Mouse (Mus musculus): Measurements from ENCODE around the gene Efcab10.

Efcab10 gene

GRCm38 (mm10) chr12:33394804-33395623, at the start of gene Efcab10:
Efcab10 (plus strand) TSS chr12:33394854.
- DNase-seq (ENCODE audit: low spot score in 2 of 2), result peak; percentile 59 to 77

DNA sequence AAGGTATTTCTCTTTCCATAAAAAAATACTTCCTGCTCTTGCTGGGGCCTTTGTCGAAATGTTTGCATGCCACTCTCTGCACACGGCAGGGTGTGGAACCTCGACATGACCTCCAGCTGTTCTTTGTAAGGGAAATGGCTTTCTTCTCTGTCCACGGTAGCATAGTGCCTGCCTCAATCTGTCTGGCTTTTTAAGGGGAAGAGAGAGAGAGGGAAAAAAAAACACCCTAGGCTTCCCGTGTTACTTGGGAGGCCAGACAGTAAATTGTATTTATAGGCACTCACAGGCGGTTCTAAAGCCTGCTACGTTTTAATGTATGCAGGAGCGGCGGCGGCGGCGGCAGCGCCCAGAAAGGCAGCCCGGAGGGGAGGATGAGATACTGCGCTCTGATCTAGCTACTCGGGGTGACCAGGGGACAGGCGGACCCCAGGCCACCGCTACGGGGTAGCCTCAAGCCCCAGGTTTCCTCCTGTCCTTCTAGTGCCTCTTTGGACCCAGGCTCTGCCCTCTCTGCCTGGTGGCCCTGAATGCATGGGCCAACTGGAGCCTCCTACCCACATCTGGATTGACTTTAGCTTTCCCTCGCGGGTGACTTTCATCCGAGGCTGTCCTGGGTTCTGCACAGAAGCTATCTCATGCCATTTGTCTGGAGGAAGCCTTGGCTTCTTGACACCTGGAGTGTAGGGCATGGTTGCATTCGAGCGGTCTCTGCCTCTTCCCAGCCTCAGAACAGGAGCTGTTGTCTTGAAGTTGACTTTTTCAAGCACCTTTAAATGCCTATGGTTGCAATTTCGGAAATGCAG, 49.5 kb upstream of the Efcab10 start:
- DNase-seq (ENCODE audit: low spot score in 2 of 2), result peak; percentile 56 to 61

GRCm38 (mm10) chr12:33345773-33346435, 48.8 kb upstream of the Efcab10 start:
- DNase-seq (ENCODE audit: low spot score in 2 of 2), result no peak

DNA sequence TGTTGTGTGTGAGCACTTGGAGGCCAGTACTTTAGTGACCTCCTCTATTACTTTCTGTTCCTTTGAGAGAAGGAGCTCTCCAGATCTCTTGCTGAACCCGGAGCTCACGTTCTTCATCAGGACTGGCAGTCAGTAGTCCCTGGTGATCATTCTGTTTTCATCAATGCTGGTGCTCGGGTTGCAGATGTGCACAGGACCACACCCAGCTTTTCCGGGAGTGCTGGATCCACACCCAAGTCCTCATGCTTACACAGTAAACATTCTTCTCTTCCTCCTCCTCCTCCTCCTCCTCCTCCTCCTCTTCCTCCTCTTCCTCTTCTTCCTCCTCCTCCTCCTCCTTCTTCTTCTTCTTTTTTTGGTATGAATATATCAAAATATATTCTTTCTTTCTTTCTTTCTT, 42.0 kb upstream of the Efcab10 start:
- no peak for DNase-seq (ENCODE audit: low spot score in 2 of 2)

DNA sequence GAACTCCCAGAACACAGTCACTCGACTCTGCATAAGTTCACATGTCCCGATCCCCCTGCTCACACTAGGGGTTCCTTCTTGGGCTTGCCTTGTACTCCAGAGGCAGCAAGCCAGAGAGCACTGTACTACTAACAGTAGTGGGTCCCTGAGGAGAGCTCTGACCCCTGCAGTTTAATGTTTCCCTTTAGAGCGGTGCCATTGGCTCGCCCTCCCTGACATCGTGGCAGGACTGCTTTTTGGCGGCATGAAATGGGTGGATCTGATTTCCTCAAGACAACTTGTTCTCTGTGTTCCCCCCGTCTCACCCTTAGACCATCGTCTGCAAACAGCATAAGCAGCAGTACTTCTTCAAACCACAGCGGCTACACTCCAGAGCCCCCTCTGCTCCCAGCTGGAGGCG, 36.3 kb upstream of the Efcab10 start:
- DNase-seq (ENCODE audit: low spot score in 2 of 2), result no peak

DNA sequence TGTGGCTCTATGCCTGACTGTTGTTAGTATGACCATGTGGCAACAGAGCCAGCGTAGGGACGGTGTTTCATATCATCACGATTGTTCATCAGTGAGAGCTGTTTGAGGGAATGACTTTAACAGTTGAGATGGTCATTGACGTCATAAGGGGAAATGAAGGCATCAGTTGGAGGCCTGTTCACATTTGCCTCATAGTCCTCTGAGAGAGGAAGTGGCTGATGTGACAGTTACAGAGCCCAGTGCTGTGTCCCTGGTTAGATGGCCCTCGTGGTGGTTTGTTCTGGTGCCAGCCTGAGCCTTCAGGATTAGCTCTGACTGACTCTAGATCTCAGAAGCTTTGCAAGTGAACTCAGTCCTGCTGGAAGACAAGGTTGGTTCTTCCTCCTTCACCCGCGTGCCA, 35.4 kb upstream of the Efcab10 start:
- DNase-seq (ENCODE audit: low spot score in 2 of 2), result no peak

GRCm38 (mm10) chr12:33359878-33360482, 34.7 kb upstream of the Efcab10 start:
- DNase-seq (ENCODE audit: low spot score in 2 of 2), result peak; percentile 30 to 49

DNA sequence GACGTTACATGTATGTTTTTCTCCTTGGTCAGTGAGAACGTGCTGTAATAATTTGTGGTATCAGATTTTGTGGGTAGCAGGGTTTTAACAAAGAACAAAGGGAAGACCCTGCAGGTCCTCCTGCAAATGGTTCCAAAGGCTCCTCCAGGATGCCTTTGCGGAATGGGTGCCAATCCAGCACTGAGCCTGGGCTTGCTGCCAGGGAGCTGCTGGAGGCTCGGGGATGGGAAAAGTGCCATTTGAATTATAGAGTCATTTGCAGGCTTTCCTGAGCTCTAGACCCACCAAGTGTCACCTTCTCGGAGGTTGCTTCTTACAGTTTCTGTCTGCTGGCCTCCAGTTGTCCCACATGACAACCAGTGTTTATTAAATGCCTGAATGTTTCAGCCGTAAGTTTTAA, 33.9 kb upstream of the Efcab10 start:
- peak; percentile 81 for DNase-seq (ENCODE audit: low spot score in 2 of 2)

DNA sequence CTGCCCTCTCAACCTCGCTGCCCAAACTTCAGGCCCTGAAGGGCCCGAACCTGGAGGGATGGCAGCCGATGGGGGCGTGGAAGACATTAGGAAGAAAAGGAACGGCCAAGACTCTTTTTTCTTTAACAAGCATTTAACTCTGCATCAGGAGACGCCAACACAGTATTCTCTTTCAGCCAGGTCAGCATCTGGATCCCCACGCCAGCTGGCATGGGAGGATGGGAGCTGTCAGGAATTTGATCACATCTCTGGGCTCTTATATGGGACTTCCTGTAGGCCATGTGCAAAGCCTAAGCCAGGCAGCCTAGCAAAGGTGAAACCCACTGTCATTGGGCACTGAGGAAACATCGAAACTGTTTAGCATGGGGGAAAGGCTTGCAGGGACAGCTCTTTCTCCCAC, 30.1 kb upstream of the Efcab10 start:
- no peak for DNase-seq (ENCODE audit: low spot score in 2 of 2)

DNA sequence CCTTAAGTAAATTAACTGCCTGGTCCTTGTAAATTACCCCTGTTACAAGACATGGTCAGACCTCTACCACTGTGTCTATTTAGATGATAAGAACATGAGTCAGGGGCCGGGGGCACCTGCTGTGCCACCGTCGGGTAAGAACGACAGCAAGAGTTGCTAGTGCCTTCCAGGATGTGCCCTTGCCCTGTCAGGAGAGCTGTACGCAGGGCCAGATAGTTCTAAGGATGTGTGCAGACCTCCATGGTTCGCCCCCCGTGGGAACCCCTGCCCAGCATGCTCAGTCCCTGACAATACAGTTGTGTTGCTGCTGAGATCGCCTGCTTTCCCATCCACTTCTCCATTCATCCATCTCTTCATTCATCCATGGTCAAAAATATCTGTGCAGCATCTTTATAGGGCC, 29.5 kb upstream of the Efcab10 start:
- DNase-seq (ENCODE audit: low spot score in 2 of 2), result no peak

DNA sequence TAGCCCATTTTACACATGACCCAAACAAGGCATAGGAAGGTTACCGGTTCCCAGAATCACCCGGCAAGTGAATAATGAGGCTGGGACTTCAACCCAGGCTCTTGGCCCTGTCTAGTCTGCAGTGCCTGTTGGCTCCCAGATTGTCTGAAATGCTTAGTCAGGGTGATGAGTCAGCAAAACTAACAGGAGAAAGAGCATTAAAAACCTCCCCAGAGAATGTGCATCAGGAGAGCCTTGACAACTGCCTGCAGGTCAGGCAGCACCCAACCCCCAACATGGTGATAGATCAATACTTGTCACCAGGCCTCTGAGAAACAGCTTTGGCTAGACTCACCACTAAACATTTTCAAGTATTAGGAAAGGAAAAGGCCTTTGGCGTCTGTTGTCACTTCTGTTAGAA, 25.1 kb upstream of the Efcab10 start:
- DNase-seq (ENCODE audit: low spot score in 2 of 2), result no peak

GRCm38 (mm10) chr12:33379624-33380445, 14.8 kb upstream of the Efcab10 start:
- DNase-seq (ENCODE audit: low spot score in 2 of 2), result peak; percentile 71 to 80

GRCm38 (mm10) chr12:33388842-33389241, 5.8 kb upstream of the Efcab10 start:
- DNase-seq (ENCODE audit: low spot score in 2 of 2), result peak; percentile 85 to 86

GRCm38 (mm10) chr12:33390844-33391560, 3.7 kb upstream of the Efcab10 start:
- DNase-seq (ENCODE audit: low spot score in 2 of 2), result no peak

DNA sequence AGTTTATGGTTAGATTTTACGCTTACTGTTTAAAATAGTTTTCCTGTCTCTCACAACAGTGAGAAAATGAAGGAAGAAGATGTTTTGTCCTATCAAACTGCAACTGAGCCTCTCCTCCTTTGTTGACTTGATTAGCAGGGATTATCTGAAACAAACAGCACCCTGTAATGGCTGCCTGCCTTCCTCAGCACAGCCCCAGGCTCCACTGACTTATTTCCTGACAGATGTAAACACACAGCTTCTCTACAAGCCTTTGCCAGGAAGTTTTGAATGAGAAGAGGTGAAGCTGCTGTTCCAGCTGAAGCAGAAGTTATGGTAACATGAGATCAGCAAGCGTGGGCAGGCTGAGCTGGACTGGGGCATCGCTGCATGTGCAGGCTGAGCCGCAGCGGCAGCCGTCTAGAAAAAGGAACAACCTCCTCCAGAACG, 8.6 kb downstream of the Efcab10 start:
- peak; percentile 21 to 30 for DNase-seq (ENCODE audit: low spot score in 2 of 2)

GRCm38 (mm10) chr12:33404996-33405395, 10.3 kb downstream of the Efcab10 start:
- DNase-seq (ENCODE audit: low spot score in 2 of 2), result no peak

DNA sequence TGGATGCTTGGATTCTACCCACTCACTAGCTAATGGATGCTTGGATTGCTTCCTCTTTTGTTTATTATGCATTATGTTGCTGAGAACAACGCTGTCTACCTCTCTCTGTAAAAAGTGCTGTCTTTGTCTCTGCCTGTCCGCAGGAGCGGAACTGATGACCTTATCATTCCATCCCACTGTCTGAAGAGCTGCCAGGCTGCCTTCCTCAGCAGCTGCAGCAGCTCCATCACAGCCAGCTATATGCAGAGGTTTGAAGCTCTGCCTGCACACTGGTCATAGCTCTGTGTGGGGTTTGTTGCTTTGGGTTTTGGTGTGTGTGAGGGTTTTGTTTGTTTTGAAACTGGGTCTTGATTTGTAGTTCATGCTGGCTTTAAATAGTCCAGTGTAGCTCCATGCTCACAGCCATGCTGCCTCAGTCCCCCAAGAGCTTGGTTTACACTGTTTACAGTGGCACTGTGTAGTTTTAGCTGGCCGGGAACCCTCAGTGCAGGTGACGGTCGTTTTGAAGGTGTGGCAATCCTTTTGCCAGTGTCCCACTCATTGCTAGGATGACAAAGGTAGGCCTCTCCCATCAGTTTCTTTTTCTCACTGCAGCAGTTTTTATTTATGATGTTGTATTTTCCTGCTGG, 10.9 kb downstream of the Efcab10 start:
- no peak for DNase-seq (ENCODE audit: low spot score in 2 of 2)

DNA sequence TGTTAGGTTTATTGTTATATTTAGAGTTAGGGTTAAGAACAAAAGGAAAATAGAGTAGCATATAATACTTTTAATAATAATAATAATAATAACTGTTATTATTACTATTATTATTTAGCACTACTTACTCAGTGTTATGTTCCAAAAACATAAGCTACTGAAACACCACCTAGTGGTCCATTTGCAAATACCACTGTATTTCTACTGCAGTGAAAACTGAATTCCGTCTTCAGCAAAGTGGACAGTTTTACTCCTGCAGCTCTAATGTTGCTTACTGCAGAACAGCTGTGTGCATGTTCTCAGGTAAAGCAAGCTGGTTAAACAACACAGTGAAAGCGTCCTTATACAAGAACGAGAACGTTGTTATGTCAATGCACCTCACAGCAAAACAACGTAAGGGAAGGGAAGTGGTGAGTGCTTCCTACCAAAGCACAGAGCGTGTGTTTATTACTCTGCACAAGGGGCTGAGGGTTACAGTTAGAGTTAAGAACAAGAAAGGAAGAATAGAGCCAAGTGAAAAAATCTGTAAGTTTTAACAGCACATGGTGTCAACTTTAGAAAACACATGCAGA, 17.0 kb downstream of the Efcab10 start:
- DNase-seq (ENCODE audit: low spot score in 2 of 2), result no peak

GRCm38 (mm10) chr12:33424329-33424728, 29.7 kb downstream of the Efcab10 start:
- peak; percentile 87 for DNase-seq (ENCODE audit: low spot score in 2 of 2)

DNA sequence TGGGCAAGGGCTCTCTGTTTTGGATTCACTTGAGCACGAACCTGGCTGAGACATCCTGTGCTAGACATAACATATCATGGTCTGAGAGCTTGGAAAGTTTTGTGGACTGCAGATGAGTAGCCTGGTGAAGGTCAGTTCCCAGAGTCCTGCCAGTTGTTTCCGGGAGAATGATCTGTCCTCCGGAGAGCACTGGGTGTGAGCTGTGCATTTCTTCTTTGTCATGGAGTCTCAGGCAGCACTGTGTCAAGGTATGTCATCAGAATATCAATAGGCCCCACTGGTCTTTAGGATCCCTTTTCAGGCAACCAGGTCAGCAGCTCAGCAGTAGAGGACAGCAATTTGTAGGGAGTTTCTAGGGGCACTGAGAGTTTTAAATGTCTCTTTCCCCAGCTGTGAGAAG, 32.6 kb downstream of the Efcab10 start:
- DNase-seq (ENCODE audit: low spot score in 2 of 2), result no peak

Data from right cerebral cortex, adult 2 months (tissue).